Mouse (Mus musculus): ENCODE measurements around the gene Serpina12.

The Serpina12 gene

DNA sequence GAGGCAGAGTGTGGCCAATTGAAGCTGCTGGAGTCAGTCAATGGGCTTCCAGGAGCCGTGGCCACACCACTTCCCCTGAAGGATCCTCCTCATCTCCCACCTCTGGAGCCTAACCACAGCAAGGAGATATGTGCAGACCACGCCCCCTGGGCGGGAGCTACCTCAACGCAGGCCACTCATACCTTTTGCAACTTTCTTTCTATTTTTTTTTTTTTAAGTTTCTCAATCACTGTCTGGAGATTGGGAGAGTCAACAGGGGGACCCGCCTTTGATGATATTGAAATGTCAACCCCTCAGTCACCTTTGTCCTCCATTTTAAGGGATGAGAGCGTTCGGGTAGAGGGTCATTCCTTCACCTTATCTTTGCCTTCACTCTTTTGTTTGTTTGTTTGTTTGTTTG is at the start of gene Serpina12:
Gene Serpina12, minus strand, starts transcription at position 101 of the 400 bp plus-strand sequence.
- CTCF ChIA-PET: no interaction called here

DNA sequence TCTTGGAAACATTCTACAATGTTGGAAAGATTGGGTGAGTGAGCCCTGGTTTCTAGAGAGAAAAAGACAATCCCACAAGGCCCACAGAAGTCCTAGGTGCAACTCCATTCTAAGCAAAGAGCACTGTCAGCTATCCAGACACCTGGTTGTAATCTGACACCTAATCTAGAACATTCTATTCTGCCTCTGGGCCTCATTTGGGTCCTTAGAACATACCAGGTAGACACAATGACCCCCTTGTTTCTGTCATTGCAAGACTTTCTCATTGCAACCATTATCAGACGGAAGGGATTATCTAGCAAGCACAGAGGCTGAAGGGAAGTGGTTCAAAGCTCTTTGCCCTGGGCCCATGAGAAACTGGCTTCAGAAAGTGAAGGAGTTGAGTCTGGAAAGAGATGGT is 47.1 kb upstream of the Serpina12 start:
- CTCF ChIA-PET: no interaction called here

DNA sequence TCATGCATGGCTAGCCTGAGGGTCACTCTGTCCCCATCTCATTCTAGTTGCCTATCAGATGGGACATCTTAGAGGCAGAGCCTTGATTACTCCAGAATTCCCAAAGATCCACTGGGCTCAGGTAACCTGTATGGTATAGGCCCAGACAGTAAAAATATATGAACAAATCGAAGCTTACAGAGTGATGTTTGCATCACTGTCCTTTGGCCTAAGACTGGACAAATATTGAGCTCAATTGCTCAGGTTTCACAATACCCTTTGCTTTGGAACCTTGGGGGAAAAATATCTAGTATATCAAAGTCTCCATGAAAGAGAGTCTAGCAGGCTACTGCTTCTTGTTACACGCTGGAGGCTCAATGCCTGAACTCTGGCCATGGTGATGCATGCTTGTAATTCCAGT is 45.9 kb upstream of the Serpina12 start:
- CTCF ChIA-PET: no interaction called here

DNA sequence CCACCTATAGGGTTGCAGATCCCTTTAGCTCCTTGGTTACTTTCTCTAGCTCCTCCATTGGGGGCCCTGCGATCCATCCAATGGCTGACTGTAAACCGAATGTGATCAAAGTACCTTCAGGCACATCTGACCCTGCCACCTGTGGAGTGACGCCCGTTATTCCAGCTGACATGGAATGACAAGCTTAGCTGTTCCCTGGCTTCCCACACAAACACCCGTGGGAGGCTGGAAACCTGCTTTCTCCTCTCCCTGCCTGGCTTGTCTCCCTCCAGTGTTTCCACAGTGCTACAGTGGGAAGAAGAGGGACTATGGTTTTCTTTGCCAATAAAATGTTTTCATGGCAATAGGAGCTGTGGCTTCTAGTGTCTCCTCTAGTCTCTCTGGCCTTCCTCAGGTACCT is 28.0 kb upstream of the Serpina12 start:
- CTCF ChIA-PET: no interaction called here

DNA sequence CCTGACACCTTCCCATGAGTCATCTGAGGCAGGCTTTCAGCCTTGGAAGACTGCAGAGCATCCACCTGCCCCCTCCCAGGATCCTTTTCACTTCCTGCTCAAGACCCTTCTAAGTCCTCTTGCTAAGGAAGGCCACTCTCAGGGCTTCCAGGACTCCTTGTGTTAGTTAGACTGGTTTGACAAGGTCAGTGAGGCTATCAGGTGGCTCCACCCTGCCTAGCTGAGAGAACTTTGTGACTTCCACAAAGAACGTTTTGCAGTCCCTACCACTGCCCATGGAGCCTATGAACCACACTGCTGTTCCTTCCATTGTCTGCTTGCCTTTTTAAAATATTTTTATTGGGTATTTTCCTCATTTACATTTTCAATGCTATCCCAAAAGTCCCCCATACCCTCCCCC is 27.5 kb upstream of the Serpina12 start:
- CTCF ChIA-PET: no interaction called here

DNA sequence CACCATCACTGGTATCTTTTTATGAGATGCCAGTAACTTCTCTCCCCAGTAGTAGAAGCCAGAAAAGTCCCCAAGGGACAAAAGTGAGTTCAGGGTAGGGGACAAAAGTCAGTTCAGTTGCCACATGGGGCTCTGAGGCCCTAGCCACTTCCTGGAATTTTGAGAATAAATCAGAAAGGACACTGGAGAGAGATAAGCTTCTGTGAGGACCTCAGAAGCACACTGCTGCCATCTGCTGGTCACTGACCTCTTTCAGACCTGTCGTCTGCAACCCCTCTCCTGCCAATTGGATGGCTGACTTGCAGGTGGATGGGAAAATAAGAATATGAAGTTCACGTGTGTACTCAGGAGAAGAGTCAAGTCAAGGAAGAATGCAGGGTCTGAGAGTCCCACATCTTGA is 25.4 kb upstream of the Serpina12 start:
- CTCF ChIA-PET: interaction anchor here (0.6 kb wide), 1 partner anchor 83 kb away, joined by 6 read pairs; no protein-coding TSS in a partner anchor

DNA sequence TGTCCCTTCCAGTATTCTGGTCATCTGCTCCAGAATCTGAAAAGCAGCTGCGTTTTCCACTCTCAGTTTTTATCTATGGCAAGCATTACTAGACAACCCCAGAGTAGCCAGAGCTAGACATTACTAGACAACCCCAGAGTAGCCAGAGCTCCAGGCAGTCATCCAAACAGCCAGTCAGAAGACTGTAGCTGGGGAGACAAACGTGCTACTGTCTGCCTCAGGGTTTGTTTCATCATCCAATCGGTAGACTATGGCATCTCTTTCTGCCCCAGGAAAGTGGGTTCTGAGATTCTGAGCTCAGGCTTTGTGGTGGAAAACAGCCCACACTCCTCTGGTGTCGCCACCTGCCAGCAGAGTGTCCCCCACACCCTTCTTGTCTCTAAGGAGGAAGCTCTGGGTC is 23.3 kb upstream of the Serpina12 start:
- CTCF ChIA-PET: no interaction called here

DNA sequence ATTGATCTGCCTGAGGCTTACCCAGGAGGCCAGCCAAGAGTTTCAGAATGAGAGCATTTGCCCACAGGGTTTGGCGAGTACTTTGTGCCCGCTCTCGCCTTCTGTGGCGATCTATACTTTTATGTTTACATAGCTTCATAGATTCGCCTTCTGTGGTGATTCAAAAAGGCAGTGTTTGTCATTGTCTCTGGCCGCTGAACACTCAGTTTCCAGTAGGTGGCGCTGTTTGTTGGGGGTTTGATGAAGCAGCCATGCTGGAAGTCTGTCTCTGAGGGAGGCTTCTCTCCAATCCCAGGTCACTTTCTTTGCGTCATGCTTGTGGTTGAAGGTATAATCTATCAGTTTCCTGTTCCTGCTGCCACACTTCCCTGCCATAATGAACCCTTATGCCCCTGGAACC is 22.0 kb upstream of the Serpina12 start:
- CTCF ChIA-PET: interaction anchor here (1.5 kb wide), 1 partner anchor 352 kb away, joined by 4 read pairs; no protein-coding TSS in a partner anchor

DNA sequence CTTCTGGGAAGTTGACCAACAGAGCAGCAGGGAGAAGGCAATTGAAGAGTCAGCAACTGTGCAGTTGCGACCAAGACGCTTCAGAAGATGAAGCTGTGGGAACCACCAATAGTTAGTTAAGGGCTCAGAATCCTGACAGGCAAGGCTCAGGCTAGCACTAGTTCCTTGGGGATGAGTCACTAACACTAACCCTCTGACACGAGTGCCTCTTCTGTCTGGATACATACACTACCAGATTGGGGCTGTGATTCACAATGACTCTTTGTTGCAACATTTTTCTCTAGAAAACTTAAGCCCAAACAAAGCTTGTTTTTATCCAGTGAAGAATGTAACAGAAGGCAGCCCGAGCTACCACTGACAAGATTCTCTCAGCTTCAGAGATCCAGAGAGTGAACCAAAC is 20.8 kb upstream of the Serpina12 start:
- CTCF ChIA-PET: interaction anchor here (0.5 to 1.5 kb wide), 2 partner anchors 69 to 353 kb away, joined by 4 to 32 read pairs; no protein-coding TSS in a partner anchor

DNA sequence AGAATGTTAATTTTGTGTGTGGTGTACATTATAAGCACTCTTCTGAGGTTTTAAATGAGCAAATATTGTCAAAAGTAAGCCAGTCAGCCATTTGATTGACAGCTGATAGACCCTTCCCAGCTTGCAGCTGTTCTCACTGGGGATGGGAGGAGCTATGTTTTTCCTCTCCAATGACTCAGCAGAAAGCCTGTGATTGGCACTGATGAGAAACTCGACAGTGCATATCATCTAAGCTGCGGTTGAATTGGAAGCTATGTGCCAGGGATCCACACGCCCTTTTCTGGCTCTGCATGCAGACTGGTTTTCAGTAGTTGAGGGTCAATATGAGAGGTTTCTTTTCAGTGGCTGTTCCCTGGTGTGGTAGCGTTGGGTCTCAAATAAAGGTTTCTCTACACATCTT is 20.3 kb upstream of the Serpina12 start:
- CTCF ChIA-PET: interaction anchor here (0.5 kb wide), 1 partner anchor 69 kb away, joined by 32 read pairs; no protein-coding TSS in a partner anchor

DNA sequence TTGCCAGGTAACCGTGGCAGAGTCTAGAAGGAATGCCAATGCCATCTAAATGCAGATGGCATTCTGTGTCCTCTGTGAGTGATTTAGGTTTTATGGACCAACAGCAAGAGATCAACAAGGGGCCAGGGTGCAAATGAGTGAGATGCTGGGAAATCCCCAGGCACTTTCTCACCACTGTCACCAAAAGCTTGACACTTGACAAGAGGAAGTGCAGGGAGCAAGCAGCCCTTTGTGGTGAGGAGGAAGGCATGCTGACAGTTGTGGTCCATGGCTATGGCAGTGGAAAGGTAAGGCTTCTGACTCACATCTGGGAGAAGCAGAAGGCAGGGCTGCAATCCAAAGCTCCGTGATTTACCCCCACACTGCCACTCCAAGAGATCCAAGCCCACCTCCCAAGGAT is 17.6 kb upstream of the Serpina12 start:
- CTCF ChIA-PET: interaction anchor here (0.7 kb wide), 1 partner anchor 356 kb away, joined by 4 read pairs; no protein-coding TSS in a partner anchor

DNA sequence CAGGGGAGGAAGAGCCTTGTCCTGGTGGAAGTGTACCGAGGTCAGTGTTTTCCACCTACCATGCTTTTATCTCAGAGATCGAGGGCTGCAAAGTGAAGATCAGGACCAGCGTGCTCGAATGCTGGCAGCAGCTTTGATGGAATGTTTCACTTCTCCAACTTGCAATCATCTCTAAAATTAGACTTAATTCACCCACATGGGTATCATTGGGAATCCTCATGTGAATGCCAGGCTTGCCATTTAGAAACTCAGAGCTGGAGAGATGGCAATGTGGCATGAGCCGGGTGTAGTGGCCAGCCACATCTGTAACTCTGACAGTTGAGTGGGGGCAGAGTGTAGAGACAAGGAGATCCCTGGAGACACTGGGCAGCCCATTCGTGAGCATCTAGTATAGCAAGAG is 15.9 kb upstream of the Serpina12 start:
- CTCF ChIA-PET: interaction anchor here (0.7 kb wide), 1 partner anchor 25 kb away, joined by 3 read pairs; no protein-coding TSS in a partner anchor

DNA sequence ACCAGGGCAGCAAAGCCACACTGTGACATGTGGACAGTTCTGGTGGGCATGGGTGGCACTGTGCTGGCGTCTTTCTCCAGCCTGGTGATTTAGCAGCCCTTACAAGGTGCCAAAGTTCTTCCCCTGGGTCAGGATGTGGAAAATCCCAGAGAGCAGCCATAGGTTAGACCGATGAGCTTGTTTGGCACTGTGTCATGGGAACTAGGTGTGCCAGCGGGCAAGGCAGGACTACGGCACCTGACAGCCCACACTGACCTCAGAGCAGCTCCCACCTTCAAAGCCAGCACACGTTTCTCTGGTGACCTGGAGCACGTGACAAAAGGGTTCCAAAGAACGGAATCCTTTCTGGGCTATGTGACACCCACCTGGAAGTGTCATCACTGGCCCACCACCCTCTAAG is 13.3 kb upstream of the Serpina12 start:
- CTCF ChIA-PET: no interaction called here

DNA sequence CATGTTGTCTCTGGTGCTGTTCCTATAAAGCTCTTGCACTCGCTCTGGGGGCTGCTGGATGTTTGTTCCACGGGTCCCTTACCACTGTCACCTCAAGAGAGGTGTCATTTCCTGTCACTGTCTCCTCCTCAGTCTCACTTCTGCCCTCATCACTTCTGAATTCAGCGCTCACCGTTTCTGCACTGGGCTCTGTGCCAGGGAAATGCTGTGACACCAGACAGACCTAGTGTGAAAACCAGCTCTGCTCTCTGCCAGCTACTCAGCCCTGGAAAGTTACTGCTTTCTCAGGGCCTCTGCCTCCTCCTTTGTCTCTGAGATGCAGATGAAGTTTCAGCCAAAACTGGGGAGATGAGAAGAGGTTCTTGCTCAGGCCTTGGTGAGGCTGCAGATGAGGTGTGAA is 12.8 kb upstream of the Serpina12 start:
- CTCF ChIA-PET: no interaction called here

DNA sequence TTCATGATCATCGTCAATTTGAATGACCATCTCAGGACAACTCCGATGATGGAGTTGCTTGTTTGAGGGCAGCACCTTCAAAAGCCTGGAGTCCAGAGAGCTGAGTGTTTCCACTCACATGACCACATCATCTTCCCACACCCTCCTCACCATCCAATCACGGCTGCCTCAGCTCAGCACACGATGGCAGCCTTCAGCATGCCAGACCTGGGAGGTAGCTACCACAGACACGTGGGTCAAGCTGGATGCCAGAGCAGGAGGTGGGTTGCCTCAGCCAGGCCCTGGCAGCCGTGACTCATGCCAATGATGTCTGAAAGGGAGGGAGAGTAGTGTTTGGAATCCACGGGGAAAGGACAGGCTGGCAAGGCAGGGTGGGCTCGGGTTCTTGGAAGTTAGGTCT is 11.5 kb upstream of the Serpina12 start:
- CTCF ChIA-PET: no interaction called here

DNA sequence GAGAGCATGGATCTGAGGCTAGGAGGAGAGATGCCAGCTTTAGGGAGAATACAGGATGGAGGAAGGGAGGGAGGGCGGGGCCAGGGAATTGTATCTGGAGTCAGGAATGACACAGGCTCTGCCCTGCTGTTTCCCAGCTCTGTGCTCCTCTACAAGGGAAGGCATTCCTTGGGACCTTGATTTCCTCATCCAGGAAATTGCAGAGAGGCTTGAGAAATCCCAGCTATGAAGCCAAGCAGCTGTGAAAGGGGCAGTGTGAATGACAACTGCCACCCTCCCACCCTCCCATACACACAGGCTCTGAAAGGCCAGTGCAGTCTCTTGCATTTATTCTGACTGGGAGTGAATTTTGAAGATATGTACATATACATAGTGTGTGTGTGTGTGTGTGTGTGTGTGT is 9.8 kb upstream of the Serpina12 start:
- CTCF ChIA-PET: interaction anchor here (0.6 kb wide), 1 partner anchor 58 kb away, joined by 8 read pairs; no protein-coding TSS in a partner anchor

DNA sequence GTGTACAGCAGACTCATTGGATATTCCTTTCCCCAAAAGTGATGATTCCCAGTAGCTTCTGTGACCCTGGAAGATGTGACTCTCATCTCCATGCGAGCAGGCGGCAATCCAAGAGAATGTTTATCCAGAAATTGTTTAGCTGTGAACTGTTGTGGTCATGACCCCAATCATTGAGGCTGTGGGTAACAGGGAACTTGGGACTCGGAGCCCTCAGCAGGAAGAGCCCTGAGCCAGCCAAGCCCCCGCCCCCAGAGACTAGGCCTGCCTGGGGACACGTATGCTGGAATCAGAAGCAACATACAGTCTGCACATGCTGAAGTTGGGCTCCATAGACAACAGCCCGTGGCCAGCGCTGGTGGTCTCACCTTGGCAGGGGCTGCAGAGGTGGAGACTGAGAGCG is 1.5 kb upstream of the Serpina12 start:
- CTCF ChIA-PET: no interaction called here

DNA sequence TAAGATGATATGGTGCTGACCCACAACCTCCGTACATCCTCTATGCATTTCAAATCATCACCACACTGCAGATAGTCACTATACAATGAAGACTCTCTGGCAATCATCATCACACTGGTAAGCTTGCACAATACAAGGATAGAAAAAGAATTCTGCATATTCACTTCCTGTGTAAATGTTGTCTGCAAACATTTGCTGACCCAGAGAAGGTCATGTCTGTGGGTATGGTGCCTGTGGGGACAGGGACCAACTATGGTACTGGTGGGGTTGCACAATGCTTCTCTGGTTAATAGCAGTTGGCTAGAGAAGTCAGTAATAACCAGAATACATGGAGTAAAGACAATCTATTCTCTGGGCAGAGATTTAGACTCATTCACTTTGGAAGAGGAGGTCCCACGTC is 1.5 kb downstream of the Serpina12 start:
- CTCF ChIA-PET: no interaction called here

DNA sequence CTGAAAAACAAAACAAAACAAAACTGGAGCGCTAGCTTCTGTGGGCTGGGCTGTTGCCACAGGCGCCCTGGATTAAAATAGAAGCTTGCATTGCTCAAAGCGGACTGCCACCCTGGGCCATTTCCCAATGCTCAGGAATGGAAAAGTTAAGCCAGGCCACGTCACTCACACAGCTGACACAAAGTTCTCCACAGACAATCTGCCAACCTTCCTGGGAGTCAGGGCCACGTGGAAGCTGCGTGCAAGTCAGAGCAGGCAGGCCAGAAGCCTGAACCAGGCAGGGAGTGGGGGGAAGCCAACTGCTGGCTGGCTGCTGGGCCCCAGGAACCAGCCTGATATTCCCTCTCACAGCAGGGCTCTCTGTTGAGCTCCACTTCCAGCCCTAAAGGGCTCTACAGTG is 2.8 kb downstream of the Serpina12 start:
- CTCF ChIA-PET: no interaction called here

DNA sequence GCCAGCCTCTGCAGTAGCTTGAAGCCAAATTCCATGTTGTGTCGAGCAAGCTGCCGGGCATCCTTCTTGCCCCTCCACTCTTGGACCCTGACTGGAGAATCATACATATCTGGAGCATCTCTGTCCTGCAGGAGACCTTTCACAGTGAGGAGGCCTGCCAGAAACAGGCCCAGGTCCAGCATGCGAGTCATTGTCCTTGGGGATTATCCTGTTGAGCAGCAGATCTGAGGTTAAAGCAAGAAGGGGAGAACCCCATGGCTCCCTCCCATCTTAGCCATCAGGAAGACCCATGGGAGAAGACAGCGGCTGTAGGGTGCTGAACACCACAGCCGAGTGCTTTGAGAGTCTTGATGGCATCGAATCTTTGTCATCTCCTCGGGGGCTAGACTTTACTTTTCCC is 6.1 kb downstream of the Serpina12 start:
- CTCF ChIA-PET: no interaction called here

DNA sequence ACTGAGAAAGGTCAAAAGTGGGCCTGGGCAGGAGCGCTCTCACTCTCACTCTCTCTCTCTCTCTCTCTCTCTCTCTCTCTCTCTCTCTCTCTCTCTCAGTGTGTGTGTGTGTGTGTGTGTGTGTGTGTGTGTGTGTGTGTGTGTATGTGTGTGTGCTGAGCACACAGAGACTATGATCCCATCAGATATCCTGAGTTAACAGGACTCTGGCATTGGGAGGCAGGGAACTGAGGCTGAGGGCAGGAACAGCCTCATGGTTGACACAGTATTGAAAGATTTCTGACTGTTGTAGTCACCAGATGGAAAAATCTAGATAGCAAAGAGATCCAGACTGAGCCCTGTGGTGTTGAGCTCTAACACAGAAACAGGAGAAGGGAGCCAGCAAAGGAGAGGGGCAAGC is 10.5 kb downstream of the Serpina12 start:
- CTCF ChIA-PET: no interaction called here

DNA sequence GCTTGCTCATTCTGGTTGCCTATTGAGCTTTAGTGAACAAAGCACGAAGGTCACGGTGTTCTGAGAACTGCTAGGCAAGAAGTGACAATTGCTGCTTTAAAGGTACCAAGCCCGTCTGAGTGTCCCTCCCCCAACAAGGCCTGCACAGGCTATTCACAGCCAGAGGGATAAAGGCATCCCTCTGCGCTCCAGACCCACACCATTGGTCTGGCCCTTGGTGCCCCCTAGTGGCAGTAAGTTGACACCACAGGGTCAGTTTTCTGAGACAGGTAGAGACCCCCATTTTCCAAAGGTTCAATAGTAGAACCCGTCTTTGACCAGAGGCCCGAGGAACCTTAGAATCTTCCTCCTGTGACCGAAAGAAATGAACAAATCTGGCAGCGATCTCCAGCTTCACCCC is 14.3 kb downstream of the Serpina12 start:
- CTCF ChIA-PET: no interaction called here

DNA sequence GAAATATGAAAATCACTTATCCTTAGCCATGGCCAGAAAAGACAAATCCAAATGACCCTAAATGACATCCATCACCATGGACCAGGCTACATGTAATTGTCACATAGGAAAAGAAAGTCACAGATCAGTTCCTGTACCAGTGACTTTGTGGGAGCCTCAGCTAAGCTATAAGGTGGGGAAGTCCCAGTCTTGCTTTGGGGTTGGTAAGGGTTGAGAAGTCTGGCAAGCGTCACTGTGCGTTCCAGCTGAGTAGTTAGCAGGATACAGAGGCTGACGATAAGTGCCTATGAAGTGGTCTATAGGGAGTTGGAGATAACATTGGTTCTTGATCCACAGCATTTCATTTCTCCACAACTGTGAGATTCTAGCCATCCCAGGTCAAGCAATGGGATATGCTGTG is 29.0 kb downstream of the Serpina12 start:
- CTCF ChIA-PET: no interaction called here

DNA sequence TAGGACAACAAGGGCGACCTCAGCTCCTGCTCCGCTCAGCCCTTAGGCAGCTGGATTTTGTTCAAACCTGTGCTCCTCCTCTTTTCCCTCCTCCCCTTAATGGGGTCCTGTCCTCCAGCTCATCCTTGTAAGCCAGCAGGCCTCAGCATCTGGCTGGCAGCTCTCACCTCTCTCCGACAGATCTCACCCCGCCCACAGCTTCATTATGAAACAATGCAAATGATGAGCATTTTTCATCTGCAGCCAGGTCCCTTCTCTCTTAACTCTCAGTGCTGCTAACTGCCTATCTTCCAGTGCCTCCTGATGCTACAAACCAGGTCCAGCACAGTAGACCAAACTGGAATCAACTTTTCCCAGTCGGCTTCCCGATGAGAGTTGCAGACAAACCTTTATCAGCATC is 30.6 kb downstream of the Serpina12 start, which contains the start of gene Serpina9:
Gene Serpina9, minus strand, starts transcription at position 136 of the 400 bp plus-strand sequence.
- CTCF ChIA-PET: no interaction called here

DNA sequence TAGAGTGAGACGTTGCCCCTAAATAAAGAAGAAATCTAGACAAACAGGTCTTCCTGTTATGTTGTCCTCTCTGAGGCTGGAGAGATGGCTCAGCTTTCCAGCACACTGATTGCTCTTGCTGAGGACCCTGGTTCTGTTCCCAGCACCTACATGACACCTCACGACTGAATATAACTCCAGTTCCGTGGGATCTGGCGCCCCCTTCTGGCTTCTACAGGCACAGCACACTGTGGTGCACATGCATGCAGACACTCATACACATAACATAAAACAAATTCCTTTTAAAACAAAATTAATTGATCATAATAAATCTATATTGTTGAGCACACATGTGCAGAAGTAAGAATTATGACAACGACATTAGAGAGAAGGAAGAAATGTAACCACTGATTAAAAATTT is 39.6 kb downstream of the Serpina12 start:
- CTCF ChIA-PET: no interaction called here
